Mouse (Mus musculus): ENCODE data around the gene Cd3eap. TPM values are rescaled to one million over a fixed set of nuclear protein-coding genes. Genes with fewer than 3 reads are reported as not detected.
A peak's percentile ranks its signal among the peaks of the same experiment; 100 is the strongest.

Cd3eap gene
- 5.3 and 5.9 TPM in 2 replicates for polyA plus RNA-seq (2012; rRNA removed)

- Histone ChIP-seq H3K4me3 (ENCODE audit: insufficient read depth, low read depth, low read length) (peak within 1 kb of the TSS; percentile 87), H3K36me3 (ENCODE audit: control insufficient read depth, insufficient read depth, low read length) (no peaks in the 10 kb centered on the region), H3K4me1 (ENCODE audit: control insufficient read depth, insufficient read depth, low read length) (no peaks in the 10 kb centered on the region; the same call in 1 of the 2 replicates), H3K27me3 (replicated peaks; ENCODE audit: control insufficient read depth, insufficient read depth, low read length) (no peaks in the 10 kb centered on the region), H3K27ac (ENCODE audit: insufficient read depth, low read depth, low read length) (peak within 1 kb of the TSS; percentile 90)
- TF ChIP-seq CTCF (conservative IDR thresholded peaks at IDR 0.05; ENCODE audit: insufficient read depth, insufficient read length, low read depth, low read length) (no peak), POLR2A (IDR thresholded peaks at IDR 0.05; ENCODE audit: low read depth, low read length) (no peak)
- under 1% methylated on average over 29 of the region's 31 CpGs for WGBS
- peak; percentile 90 for DNase-seq
These were observed at the start of gene Cd3eap, which contains the start of gene Ppp1r13l for GRCm38 (mm10) chr7:19359299-19359891. Gene Cd3eap, minus strand, starts transcription at chr7:19359483. Gene Ppp1r13l, plus strand, starts transcription at chr7:19359749.

DNA sequence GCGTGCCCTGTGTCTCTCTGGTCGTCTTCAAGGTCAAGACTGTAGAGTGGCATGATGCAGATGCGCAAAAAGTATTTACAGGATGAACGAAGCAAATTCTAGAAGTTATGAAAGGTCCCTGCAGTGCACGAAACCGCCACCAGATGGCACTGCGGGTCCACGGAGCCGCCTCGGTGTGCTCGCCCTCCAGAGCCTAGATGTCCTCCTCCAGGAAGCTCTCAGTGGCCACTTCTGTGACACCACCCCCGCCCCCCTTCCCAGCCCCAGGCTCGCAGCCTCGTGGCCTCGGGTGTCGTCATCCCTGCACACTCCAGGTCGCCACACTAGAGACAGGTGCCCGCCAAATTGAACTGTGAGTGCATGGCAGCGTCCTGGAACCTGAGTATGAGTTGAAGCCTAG lies 46.1 kb upstream of the Cd3eap start:
- DNase-seq, result peak; percentile 83
- H3K4me1 ChIP-seq (ENCODE audit: control insufficient read depth, insufficient read depth, low read length), result no peaks in the 10 kb centered on the region
- TF ChIP-seq CTCF (conservative IDR thresholded peaks at IDR 0.05; ENCODE audit: insufficient read depth, insufficient read length, low read depth, low read length) (peak; percentile 97), POLR2A (IDR thresholded peaks at IDR 0.05; ENCODE audit: low read depth, low read length) (no peak)
- WGBS, result 3% methylated on average over 18 of the region's 19 CpGs
- H3K36me3 ChIP-seq (ENCODE audit: control insufficient read depth, insufficient read depth, low read length), result no peaks in the 10 kb centered on the region
- no peak overlapping the region for H3K27ac ChIP-seq (ENCODE audit: insufficient read depth, low read depth, low read length)
- H3K27me3 ChIP-seq (replicated peaks; ENCODE audit: control insufficient read depth, insufficient read depth, low read length), result no peaks in the 10 kb centered on the region
- H3K4me3 ChIP-seq (ENCODE audit: insufficient read depth, low read depth, low read length), result no peak overlapping the region

DNA sequence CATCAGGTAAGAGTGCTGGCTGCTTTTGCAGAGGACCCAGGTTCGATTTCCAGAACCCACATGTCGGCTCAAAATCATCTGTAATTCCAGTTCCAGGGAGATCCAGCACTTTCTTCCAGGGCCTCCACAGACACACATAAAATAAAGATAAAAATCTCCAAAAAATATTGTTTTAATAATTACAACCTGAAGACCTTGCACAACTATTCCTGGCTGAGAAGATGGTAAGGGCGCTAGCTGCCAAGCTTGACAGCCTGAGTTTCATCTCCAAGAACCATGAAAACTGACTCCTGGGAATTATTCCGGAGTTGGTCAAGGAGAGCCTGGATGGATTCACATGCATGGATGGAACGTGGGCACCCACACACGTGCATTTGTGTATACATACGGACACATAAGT lies 45.2 kb upstream of the Cd3eap start, which contains the start of gene Ckm:
Ckm (plus strand) TSS at position 301 of the 400 bp plus-strand sequence.
- no peak for DNase-seq
- no peaks in the 10 kb centered on the region for H3K4me1 ChIP-seq (ENCODE audit: control insufficient read depth, insufficient read depth, low read length)
- peak within 1 kb of the TSS; percentile 50 for H3K4me3 ChIP-seq (ENCODE audit: insufficient read depth, low read depth, low read length)
- WGBS, result 52% methylated on average over 7 of the region's 7 CpGs
- TF ChIP-seq CTCF (conservative IDR thresholded peaks at IDR 0.05; ENCODE audit: insufficient read depth, insufficient read length, low read depth, low read length), result no peak
- no peak for TF ChIP-seq POLR2A (IDR thresholded peaks at IDR 0.05; ENCODE audit: low read depth, low read length)
- no peak within 1 kb of the TSS for H3K27ac ChIP-seq (ENCODE audit: insufficient read depth, low read depth, low read length)
- H3K27me3 ChIP-seq (replicated peaks; ENCODE audit: control insufficient read depth, insufficient read depth, low read length), result no peaks in the 10 kb centered on the region
- no peaks in the 10 kb centered on the region for H3K36me3 ChIP-seq (ENCODE audit: control insufficient read depth, insufficient read depth, low read length)

DNA sequence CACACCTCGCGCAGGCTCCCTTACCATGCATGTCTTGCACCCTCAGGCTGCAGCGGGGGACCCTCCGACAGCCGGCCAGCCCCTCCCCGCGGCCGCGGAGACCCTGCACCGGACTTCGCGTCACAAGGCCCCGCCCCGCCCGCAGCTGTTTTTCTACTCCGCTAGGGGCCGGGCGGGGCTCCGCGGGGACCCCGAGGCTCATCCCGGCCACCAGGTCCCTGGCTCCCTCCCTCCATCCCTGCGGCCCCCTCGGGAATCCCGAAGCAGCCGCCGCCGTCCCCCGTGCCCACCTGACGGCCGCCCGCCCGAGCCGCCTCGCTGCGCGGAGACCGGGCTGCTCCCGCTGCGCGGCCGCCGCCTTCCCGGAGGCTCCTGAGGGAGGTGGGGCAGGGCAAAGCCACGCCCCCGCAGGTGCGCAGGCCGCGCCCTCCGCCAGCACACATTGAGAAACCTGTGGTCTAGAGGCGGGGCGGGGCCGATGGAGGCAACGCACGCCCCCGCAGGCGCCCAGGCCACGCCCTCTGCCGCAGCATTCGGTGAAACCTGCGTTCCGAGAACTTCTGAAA lies 44.5 kb upstream of the Cd3eap start, which contains the start of gene Klc3:
Klc3 (minus strand) TSS at position 374 of the 566 bp plus-strand sequence.
- under 1% methylated on average over 62 of the region's 62 CpGs for WGBS

GRCm38 (mm10) chr7:19402535-19403112 lies 43.3 kb upstream of the Cd3eap start:
- DNase-seq, result no peak
- no peak overlapping the region for H3K27ac ChIP-seq (ENCODE audit: insufficient read depth, low read depth, low read length)
- H3K27me3 ChIP-seq (replicated peaks; ENCODE audit: control insufficient read depth, insufficient read depth, low read length), result no peaks in the 10 kb centered on the region

More for the DNA sequence above, 44.5 kb upstream of the Cd3eap start, which contains the start of gene Klc3:
- Histone ChIP-seq H3K27ac (ENCODE audit: insufficient read depth, low read depth, low read length) (no peak within 1 kb of the TSS), H3K4me1 (ENCODE audit: control insufficient read depth, insufficient read depth, low read length) (no peaks in the 10 kb centered on the region), H3K36me3 (ENCODE audit: control insufficient read depth, insufficient read depth, low read length) (no peaks in the 10 kb centered on the region), H3K27me3 (replicated peaks; ENCODE audit: control insufficient read depth, insufficient read depth, low read length) (no peaks in the 10 kb centered on the region), H3K4me3 (ENCODE audit: insufficient read depth, low read depth, low read length) (peak within 1 kb of the TSS; percentile 50)
- TF ChIP-seq CTCF (conservative IDR thresholded peaks at IDR 0.05; ENCODE audit: insufficient read depth, insufficient read length, low read depth, low read length) (no peak), POLR2A (IDR thresholded peaks at IDR 0.05; ENCODE audit: low read depth, low read length) (no peak)
- DNase-seq, result peak; percentile 89

GRCm38 (mm10) chr7:19400946-19401345 lies 41.7 kb upstream of the Cd3eap start:
- Histone ChIP-seq H3K27ac (ENCODE audit: insufficient read depth, low read depth, low read length) (no peak overlapping the region), H3K27me3 (replicated peaks; ENCODE audit: control insufficient read depth, insufficient read depth, low read length) (no peaks in the 10 kb centered on the region), H3K36me3 (ENCODE audit: control insufficient read depth, insufficient read depth, low read length) (no peaks in the 10 kb centered on the region), H3K4me3 (ENCODE audit: insufficient read depth, low read depth, low read length) (no peak overlapping the region), H3K4me1 (ENCODE audit: control insufficient read depth, insufficient read depth, low read length) (no peaks in the 10 kb centered on the region)
- TF ChIP-seq POLR2A (IDR thresholded peaks at IDR 0.05; ENCODE audit: low read depth, low read length) (no peak), CTCF (conservative IDR thresholded peaks at IDR 0.05; ENCODE audit: insufficient read depth, insufficient read length, low read depth, low read length) (no peak)
- DNase-seq, result no peak
- WGBS, result 89% methylated on average over 4 of the region's 4 CpGs

More at GRCm38 (mm10) chr7:19402535-19403112, 43.3 kb upstream of the Cd3eap start:
- Histone ChIP-seq H3K4me1 (ENCODE audit: control insufficient read depth, insufficient read depth, low read length) (no peaks in the 10 kb centered on the region), H3K36me3 (ENCODE audit: control insufficient read depth, insufficient read depth, low read length) (no peaks in the 10 kb centered on the region), H3K4me3 (ENCODE audit: insufficient read depth, low read depth, low read length) (no peak overlapping the region)
- WGBS, result 82% methylated on average over 9 of the region's 9 CpGs
- TF ChIP-seq CTCF (conservative IDR thresholded peaks at IDR 0.05; ENCODE audit: insufficient read depth, insufficient read length, low read depth, low read length), result no peak
